Mouse (Mus musculus) spleen, adult 12 weeks (tissue): ENCODE results near the gene Mfng.

Experiments
- DNase-seq: peaks from one replicate; pipeline ENCODE4 v3.0.0; 2022; ENCODE audit warnings: low spot score

Gene Mfng

DNA sequence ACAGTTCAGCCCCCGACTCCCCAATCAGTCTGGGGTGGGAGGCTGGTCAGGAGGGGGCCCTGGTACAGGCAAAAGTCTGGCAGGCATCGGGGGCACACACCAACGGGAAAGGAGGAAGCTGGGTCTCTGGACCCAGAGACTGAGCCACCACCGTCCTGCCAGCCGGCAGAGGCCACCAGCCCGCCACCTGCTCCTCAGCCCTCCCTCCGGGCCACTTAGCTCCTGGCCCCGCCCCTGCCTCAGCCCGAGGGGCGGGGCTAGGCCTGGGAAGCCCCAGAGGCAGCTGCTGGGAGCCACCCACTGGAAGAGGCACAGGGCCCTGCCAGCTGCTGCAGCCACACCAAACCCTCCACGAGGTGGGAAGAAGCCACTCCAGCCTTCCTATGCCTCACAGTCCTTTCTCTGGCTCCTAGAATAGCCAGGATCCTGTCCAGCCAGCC is at the start of gene Mfng:
Gene Mfng (minus strand): TSS at position 186 of the 440 bp plus-strand sequence.
- peak; percentile 66 for DNase-seq

DNA sequence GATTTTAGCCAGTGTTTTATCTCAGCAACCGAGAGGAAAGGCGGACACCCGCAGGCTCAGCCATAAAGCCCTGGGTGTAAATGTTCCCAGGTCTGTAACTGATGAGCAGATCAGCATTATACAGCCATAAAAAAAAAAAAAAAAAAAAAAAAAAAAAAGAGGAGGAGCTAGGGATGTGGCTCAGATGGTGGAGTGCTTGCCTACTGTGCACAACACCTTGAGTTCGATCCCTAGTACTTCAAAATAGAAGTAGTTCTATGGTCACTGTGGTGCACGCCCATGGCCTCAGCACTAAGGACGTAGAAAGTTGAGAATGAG is 42.8 kb upstream of the Mfng start:
- no peak for DNase-seq

DNA sequence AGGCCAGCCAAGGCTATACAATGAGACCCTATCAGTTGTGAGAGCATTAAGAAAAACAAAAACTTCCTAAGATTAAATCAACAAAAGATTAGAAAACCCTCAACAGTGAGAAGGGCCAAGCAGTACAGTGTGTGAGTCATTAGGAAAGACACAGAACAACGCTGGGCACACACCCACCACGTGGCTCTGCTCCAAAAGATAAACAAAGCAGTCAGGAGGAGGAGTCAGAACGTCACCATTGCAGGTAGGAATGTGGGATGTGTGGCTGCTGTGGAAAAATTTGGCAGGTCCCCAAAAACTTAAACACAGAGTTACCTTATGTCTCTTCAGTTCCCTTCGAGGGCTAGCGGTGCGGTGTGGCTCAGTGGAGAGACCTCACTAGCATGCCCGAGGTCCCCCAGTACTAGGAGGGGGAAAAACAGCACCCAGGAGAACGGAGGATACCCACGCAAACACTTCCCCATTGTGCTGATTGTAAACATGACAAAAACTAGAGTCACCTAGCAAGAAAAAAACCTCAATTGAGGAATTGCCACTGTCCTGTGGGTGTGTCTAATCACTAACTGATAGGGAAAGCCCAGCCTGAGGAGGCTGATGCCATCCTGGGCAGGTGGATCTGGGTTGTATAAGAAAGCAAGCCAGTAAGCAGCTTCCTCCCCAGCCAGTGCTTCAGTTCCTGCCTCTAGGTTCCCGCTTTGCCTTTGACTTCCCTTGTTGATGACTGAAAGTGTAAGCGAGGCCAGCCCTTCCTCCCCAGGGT is 42.2 kb upstream of the Mfng start:
- no peak for DNase-seq

DNA sequence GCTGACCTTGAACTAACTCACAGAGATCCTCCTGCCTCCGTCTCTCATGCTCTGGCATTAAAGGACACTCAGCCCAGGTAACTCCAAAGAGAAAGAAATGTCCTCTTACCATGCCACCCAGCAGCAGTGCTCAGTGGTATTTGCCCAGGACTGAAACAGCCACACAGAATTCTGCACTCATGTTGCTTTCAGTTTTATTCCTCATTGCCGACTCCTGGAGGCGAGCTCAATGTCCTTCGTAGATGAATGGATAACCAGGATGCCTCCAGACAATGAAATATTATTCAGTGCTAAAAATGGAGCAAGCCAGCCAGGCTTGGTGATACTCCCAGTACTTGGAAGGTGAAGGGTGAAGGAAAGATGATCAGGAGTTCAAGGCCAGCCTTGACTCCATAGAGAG is 40.3 kb upstream of the Mfng start:
- no peak for DNase-seq

DNA sequence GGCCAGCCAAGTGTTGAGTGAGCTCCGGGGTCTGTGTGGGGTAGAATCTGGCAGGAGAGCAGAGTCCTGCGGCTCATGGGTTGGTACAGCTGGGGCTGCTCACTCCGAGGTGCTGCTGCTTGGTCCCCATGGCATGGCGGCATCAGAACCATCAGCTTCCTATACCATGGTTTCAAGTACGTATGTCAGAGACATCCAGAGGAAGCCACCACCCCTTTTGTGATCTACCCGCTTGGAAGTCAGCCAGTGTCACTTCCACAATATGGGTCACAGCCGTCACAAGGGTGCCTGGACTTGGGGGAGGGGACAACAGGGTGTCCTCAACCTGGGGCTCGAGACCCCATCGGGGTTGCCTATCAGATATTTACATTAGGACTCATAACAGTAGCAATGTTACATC is 36.9 kb upstream of the Mfng start:
- DNase-seq: no peak

DNA sequence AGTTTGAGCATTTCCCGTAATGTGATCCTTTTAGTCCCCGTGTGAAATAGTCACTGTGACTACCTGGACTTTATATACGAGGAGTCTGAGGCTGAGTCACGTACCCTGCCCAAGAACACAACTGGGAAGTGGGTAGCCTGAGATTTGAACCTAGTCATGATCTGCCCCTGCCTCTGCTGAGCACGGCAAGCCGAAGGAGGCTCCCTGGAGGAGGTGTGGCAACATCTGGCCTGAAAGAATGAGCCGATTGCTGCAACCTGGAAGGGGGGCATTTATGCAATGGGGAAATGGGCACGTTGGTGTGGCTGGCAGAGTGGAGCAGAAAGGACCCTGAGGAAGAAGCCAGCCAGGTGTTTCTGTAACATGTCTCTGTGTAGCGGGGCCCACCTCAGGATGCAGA is 36.5 kb upstream of the Mfng start:
- no peak for DNase-seq

DNA sequence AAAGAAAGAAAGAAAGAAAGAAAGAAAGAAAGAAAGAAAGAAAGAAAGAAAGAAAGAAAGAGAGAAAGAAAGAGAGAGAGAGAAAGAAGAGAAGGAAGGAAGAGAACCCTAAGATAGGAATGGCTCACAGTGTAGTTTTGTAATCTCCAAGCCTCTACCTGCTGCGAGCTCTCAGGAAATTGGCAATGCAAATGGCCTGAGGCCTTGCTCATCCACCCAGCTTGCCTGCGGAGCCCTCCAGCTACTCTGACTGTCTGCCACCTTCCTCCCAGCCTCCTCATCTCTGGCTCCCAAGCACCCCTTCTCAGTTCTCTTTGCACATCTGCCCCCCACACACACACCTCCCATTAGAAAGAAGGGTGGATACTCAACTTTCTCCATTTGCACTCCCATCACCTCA is 35.7 kb upstream of the Mfng start:
- DNase-seq: no peak

DNA sequence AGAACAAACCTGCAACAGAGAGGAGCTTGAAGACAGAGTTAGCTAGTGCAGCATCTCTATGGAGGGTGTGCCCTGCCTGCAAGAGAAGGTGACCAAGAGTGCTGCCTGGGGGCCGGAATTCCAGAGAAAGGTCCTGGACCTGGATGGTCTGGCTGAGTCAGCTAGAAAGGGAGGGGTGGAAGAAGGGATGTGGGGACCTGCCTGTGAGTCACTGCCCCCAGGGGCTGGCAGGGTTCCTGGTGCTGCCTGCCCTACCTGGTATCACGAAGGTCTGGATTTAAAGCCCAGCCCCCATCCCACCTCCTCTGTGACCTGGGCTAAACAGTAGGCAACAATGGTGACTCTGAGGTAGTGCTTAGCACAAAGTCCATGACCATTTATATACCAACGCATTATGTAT is 33.9 kb upstream of the Mfng start:
- no peak for DNase-seq

DNA sequence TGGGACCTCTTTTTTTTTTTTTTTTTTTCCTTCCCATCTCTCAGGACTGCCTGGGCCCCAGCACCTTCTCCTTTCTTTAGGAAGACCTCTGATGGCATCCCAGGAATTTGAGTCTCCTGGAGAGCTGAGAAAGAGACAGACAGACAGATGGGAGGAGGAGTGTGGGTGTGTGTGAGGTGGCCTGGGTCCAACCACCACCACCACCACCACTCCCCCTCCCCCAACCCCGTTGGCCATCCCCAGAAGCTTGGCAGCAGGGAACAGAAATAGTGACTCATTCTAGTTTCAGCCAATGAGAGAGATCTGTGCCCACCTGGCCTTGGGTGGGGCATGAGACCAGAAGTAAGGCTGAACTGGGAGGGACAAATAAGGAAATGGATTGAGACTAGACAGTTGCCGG is 33.3 kb upstream of the Mfng start:
- DNase-seq: no peak

DNA sequence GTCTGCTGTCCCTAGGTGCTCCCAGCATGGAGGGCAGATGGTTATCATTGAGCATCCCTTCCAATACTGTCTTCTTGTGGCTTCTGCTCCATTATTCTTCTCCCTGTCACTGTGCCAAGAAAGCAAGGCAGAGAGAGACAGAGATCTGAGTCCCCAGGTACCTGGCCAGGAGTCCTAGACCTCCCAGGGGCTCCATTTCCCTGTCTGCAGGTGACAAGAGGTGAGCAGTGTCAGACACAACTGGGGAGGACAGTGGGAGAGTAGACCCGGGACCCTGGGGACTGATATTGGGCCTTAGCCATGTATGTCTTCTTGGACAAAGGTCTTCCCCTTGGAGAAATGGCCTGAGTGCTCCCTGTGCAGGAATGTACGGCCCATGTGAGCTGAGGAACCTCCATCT is 32.1 kb upstream of the Mfng start:
- no peak for DNase-seq

DNA sequence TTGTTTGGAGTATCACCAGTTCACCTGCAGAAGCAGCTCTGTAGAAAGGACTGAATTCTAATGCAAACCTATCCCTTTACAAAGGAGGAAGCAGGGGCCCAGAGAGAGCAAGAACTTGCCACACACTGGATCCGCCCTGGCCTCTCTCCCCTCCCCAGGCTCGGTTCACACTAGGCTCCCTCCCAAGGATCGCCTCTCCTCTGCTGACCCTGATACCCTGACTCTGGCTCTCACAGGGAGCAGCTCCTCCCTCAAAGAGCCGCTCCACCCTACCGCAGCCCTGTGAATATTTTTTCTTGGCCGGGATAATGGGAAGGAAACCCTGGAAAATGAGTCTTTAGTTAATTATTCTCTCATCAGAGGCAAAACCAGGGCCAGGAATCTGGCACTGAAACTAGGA is 31.1 kb upstream of the Mfng start:
- DNase-seq: no peak

DNA sequence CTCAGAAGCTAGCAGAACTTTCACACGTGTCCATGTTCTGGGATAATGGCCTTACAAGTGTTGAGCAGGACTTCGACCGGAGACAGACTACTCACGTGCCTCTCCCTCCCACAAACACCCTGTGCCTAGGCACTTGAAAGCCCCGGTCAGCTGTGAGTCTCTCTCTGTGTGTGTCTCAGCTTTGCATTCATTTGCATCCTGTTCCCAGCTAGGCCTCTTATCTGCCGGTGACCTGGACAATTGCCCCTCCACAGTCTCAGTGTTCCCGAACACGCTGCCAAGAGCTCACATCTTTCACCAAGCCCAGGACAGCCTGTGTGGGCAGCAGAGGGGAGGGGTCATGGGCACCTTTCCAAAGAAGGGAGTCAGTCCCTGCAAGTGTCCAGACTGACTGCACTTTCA is 30.2 kb upstream of the Mfng start:
- DNase-seq: no peak

DNA sequence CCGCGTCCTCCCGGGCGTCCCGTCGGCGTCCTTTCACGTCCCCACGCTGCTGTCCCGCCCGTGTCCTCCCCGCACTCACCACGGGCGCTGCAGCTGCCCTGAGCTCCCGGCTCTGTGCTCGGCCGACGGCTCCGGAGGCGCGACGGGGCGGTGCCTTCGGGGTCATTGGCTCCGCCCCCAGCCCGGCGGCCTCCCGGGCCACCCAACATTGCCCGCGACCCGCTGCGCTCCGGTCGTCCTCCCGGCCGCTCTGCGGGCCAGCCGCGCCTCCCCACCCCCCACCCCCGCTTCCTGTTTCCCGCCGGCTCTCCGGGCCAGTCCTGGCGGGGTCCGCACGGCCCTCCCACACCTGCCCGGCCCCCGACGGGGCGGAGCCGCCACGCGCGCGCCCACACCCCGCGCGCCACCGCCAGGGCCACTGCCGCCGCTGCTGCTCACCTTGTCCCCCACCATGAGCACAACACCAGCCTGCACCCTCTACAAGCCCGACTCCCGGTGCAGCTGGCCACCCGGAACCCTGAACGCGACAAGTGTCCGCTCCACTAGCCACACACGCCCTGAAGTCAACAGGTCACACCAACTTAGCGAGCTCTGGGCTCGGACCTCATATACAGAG is 29.6 kb upstream of the Mfng start, which contains the start of gene Card10:
Gene Card10 (minus strand): TSS at position 267 of the 616 bp plus-strand sequence.
- no peak for DNase-seq

DNA sequence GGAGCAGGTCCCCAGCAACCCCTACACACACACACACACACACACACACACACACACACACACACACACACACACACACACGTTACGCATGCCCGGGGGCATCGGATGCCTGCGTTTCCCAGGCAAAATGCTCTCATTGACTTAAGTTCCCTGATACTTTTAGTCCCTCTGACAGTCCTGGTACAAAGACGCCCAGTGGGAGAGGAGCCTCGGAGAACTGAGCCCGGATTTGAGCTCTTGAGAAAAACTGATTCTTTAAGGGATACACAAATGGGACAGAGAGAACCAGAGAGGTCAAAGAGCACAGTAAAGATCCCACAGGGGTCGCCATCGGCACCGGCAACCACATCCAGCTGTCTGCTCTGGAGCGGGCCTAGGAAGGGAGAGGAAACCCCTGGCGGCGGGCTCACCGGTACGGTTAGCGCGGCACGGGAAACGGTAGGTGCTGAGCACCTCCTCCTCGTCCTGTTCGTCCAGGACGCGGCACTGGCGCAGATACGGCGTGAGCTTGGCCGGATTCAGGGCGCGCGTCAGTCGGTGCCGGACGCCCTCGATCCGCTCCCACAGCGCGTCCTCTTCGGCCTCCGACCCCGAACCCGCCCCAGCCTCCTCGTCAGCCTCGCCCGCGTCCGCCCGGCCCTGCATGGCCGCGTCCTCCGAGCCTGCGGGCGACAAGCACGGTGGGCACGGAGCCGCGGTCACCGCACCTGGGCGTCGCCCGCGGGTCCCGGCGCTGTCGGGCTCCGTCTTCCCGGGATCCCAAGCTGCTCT is 28.9 kb upstream of the Mfng start:
- DNase-seq: no peak

DNA sequence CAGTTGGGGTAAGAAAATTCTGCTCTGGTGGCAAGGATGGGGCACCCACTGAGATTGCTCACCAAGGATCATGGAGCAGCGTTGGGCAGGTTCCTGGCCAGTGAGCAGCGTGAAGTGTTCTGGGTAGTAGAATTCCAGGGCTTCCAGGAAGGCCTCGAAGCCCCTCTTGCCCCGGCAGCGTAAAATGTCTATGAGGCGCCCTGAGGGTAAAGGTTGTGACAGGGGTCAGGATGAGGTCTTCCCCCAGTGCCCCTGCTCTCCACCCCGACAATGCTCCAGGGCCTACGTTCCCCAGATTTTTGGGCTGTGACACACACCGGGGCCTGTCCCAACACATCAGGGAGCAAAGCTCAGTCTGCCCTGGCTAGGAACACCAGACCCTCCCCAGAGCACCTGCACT is 28.3 kb upstream of the Mfng start:
- no peak for DNase-seq

DNA sequence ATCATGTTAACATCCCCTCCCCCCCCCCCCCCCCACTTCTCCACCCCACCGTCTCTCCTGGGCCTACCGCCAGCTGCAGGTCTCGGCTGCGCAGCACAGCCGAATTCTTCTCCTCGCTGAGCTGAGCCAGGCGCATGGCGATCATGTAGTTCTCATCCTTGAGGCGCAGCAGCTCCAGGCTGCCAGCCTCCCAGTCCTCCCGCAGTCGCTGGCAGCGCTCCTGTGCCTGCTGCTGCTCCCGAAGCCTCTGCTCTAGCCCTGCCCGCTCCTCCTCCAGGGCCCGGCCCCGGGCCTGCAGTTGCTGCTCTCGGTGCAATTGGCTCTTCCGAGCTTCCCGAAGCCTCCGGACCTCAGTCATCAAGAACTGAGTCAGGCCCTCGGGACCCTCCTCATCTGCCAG is 25.8 kb upstream of the Mfng start:
- DNase-seq: no peak

DNA sequence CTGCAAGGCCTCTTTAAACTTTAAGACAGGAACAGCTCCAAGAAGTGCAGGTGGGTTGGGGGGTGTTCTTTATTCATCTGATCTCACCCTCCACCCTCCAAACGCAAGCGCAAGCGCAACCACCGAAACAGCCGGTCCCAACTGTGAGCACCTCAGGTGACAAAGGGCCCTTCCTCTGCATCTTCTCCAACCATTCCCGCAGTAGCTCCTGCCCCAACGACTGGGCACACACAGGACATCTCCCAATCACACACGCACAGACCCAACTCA is 23.7 kb upstream of the Mfng start:
- DNase-seq: no peak

DNA sequence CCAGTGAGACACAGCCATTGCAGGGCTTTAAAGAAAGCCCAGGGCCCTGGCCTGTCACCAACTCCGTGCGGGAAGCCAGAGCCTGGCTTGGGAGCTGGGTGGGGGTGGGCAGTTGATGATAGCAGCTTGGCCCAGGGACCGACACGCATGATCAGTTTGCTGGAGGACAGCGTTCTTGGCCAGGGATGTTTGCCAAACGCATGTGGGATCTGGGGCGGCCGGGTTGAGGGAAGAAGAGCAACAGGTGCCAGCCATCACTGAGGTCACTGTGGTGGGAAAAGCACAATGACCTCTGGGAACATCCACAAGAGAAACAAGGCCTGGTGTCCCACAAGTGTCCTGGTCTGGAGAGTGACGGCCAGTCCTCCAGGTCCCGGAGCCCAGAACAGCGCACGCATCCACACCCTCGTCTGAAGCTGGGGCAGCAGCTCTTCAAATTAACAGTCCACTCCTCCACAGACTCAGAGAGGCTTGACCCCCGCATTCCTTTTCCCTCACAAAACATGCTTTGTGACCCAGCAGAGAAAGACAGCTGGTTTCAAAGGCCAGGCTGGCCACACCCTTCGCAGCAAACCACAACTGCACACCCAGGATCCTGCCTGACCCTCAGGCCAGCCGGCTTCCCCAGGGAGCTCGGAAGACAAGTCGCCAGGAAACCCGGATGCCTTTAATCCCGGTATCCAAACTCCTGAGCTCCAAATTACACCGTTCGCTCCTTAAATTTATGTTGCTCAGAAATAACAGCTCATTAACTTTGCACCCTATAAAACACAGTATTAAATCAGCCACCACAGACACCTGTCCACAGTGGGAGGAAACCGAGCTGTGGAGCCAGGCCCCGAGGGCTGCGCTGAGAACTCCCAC is 23.2 kb upstream of the Mfng start:
- no peak for DNase-seq

DNA sequence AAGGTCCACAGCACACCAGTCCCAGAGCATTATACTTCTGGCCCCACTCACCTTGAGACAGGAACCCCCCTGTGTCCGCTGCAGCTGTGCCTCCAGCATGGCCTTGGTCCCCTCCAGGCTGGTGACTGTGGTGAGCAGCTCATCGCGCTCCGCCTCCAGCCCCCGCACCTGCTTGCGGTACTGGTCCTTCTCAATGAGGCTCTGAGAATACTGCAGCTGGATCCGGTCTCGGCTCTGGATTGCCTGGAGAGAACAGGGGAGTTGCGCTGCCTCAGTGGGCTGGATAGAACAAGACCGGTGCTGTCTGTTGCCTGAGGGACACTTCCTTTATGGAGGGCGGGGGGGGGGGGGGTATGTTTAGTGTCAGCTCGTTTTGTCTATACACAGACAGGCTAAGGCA is 17.7 kb upstream of the Mfng start:
- no peak for DNase-seq

DNA sequence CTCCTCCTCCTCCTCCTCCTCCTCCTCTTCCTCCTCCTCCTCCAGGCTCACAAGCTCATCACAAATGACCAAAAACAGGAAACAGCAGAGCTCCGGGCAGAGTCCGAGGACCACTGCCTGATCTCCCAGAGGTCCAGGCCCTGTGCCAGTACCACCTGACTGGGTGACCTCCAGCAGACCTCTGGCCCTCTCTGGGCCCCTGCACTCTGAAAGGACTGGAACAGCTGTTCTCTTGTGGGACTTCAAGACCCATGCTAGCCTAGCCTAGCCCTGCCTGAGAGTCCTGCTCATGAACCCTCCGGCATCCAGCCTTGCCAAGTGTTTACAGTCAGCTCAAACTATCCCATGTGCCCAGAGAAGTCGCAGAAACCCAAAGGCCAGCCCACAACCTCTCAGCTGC is 17.2 kb upstream of the Mfng start:
- no peak for DNase-seq

DNA sequence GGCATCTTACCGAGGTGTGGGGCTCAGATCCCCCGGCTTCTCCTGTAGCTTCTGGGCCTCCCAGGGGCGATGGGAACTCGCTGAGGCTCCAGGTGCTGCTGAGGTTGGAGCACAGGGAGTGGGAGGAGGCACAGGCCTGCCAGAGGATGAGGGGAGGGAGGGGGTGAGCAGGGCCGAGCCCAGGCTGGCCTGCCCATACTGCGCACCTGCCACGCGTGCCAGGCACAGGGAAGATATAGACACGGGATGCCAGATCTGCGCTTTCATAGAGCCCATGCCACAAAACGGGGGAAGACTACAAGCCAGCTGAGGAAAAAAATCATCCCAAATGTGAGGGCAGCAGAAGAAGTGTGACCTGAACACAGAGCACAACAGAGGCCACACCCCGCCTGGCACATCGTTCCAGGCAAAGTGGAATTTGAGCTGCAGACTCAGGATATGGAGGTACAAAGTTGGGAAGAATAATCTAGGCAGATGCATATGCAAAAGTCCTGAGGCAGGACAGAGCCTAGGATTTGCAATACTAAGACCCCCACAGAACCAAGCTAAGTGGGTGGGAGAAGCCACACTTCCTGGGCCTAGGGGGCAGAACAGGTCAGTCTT is 16.5 kb upstream of the Mfng start:
- DNase-seq: no peak

DNA sequence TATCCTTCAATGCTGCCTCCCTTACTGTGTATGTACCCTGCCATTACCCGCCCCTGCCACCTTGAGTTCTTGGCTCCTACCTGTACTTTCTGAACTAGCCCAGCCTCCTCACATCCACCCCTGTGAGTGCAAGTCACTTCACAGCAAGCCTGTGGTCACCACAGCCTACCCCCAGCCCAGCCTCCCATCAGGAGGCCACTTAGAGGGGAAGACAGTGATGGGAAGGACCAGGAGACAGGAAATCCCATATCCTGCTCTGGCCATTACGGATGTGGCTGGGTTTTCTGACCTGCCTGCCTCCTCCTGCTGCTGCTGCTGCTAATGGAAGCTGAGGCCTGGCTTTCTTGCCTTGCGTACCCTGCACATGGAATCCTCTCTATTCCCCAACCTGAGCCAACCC is 14.8 kb upstream of the Mfng start:
- DNase-seq: no peak
